Mouse (Mus musculus) liver, embryonic 14.5 days (tissue): ENCODE measurements around the gene Fndc7.

Experiments used
- CTCF ChIP-seq: IDR thresholded peaks from 2 replicates; pipeline ENCODE4 v1.5.1; 2016; ENCODE audit warnings: antibody characterized with exemption, low read depth, control low read depth
- EP300 ChIP-seq: IDR thresholded peaks from 2 replicates; pipeline ENCODE4 v1.6.1; 2016; ENCODE audit warnings: antibody characterized with exemption, low read depth

GRCm38 (mm10) chr3:108831750-108832149 is 58.1 kb downstream of the Fndc7 start:
- no peak for TF ChIP-seq EP300
- TF ChIP-seq CTCF, result no peak
